Mouse (Mus musculus): ENCODE measurements around the gene Fbrs. TPM values are rescaled to one million over a fixed set of nuclear protein-coding genes. Genes with fewer than 3 reads are reported as not detected.
"Not testable (repeated sequence)": the region's sequence is repeated elsewhere in the genome, so short reads cannot be mapped to it uniquely, and the experiment has no call there.

The Fbrs gene
- polyA plus RNA-seq, 1 experiment = 98.7 TPM

GRCm38 (mm10) chr7:127465191-127465590 is 13.8 kb upstream of the Fbrs start:
- no peak overlapping the region for H3K4me3 ChIP-seq (replicated peaks; ENCODE audit: control insufficient read depth, low read depth, low read length)
- no peak overlapping the region for H3K27ac ChIP-seq (ENCODE audit: control insufficient read depth, insufficient read depth, low read depth, low read length, poor library complexity)
- WGBS = 87% methylated on average over 3 of the region's 3 CpGs
- no peaks in the 10 kb centered on the region; the same call in 1 of the 2 replicates for H3K4me1 ChIP-seq (ENCODE audit: control insufficient read depth, insufficient read depth, low read length)
- no peak for TF ChIP-seq CTCF (IDR thresholded peaks at IDR 0.05; ENCODE audit: control insufficient read depth, insufficient read depth, low read length)
- no peak for TF ChIP-seq POLR2A (IDR thresholded peaks at IDR 0.05; ENCODE audit: borderline replicate concordance, control insufficient read depth, low read depth, low read length)

- H3K4me1 ChIP-seq (ENCODE audit: control insufficient read depth, insufficient read depth, low read length); H3K27ac ChIP-seq (ENCODE audit: control insufficient read depth, insufficient read depth, low read depth, low read length, poor library complexity); H3K4me3 ChIP-seq (replicated peaks; ENCODE audit: control insufficient read depth, low read depth, low read length): not testable (repeated sequence)
- 83% methylated on average over 2 of the region's 2 CpGs for WGBS
Measured at GRCm38 (mm10) chr7:127465670-127466069, 13.3 kb upstream of the Fbrs start.

GRCm38 (mm10) chr7:127466606-127467005 is 12.4 kb upstream of the Fbrs start:
- no peak overlapping the region for H3K4me3 ChIP-seq (replicated peaks; ENCODE audit: control insufficient read depth, low read depth, low read length)
- WGBS = 88% methylated on average over 4 of the region's 4 CpGs
- no peaks in the 10 kb centered on the region; the same call in 1 of the 2 replicates for H3K4me1 ChIP-seq (ENCODE audit: control insufficient read depth, insufficient read depth, low read length)
- H3K27ac ChIP-seq (ENCODE audit: control insufficient read depth, insufficient read depth, low read depth, low read length, poor library complexity) = no peak overlapping the region
- no peak for TF ChIP-seq POLR2A (IDR thresholded peaks at IDR 0.05; ENCODE audit: borderline replicate concordance, control insufficient read depth, low read depth, low read length)
- TF ChIP-seq CTCF (IDR thresholded peaks at IDR 0.05; ENCODE audit: control insufficient read depth, insufficient read depth, low read length) = no peak

- no peak for TF ChIP-seq CTCF (IDR thresholded peaks at IDR 0.05; ENCODE audit: control insufficient read depth, insufficient read depth, low read length)
- H3K27ac ChIP-seq (ENCODE audit: control insufficient read depth, insufficient read depth, low read depth, low read length, poor library complexity) = peak overlapping the region; percentile 96
- peak overlapping the region; percentile 95 for H3K4me3 ChIP-seq (replicated peaks; ENCODE audit: control insufficient read depth, low read depth, low read length)
- H3K4me1 ChIP-seq (ENCODE audit: control insufficient read depth, insufficient read depth, low read length) = no peaks in the 10 kb centered on the region; the same call in 1 of the 2 replicates
- WGBS = 10% methylated on average over 10 of the region's 10 CpGs
Measured at GRCm38 (mm10) chr7:127470011-127470715, 8.8 kb upstream of the Fbrs start.

GRCm38 (mm10) chr7:127470743-127471645 is 8.0 kb upstream of the Fbrs start:
- Histone ChIP-seq H3K4me1 (ENCODE audit: control insufficient read depth, insufficient read depth, low read length) (no peaks in the 10 kb centered on the region; the same call in 1 of the 2 replicates), H3K27ac (ENCODE audit: control insufficient read depth, insufficient read depth, low read depth, low read length, poor library complexity) (peak overlapping the region; percentile 96), H3K4me3 (replicated peaks; ENCODE audit: control insufficient read depth, low read depth, low read length) (peak overlapping the region; percentile 95)
- under 1% methylated on average over 46 of the region's 46 CpGs for WGBS
- TF ChIP-seq POLR2A (IDR thresholded peaks at IDR 0.05; ENCODE audit: borderline replicate concordance, control insufficient read depth, low read depth, low read length) = 0 out of 2 replicates have a peak, but pooled peaks have one; percentile 40
- no peak for TF ChIP-seq CTCF (IDR thresholded peaks at IDR 0.05; ENCODE audit: control insufficient read depth, insufficient read depth, low read length)

- Histone ChIP-seq H3K4me3 (replicated peaks; ENCODE audit: control insufficient read depth, low read depth, low read length) (peak overlapping the region; percentile 95), H3K4me1 (ENCODE audit: control insufficient read depth, insufficient read depth, low read length) (no peaks in the 10 kb centered on the region; the same call in 1 of the 2 replicates), H3K27ac (ENCODE audit: control insufficient read depth, insufficient read depth, low read depth, low read length, poor library complexity) (peak overlapping the region; percentile 96)
- under 1% methylated on average over 25 of the region's 25 CpGs for WGBS
- TF ChIP-seq CTCF (IDR thresholded peaks at IDR 0.05; ENCODE audit: control insufficient read depth, insufficient read depth, low read length) (no peak), POLR2A (IDR thresholded peaks at IDR 0.05; ENCODE audit: borderline replicate concordance, control insufficient read depth, low read depth, low read length) (no peak)
Measured at GRCm38 (mm10) chr7:127471646-127472010, 7.4 kb upstream of the Fbrs start.

GRCm38 (mm10) chr7:127472060-127472459 is 6.9 kb upstream of the Fbrs start:
- no peak for TF ChIP-seq POLR2A (IDR thresholded peaks at IDR 0.05; ENCODE audit: borderline replicate concordance, control insufficient read depth, low read depth, low read length)
- TF ChIP-seq CTCF (IDR thresholded peaks at IDR 0.05; ENCODE audit: control insufficient read depth, insufficient read depth, low read length) = no peak
- Histone ChIP-seq H3K4me3 (replicated peaks; ENCODE audit: control insufficient read depth, low read depth, low read length) (peak overlapping the region; percentile 95), H3K4me1 (ENCODE audit: control insufficient read depth, insufficient read depth, low read length) (no peaks in the 10 kb centered on the region; the same call in 1 of the 2 replicates), H3K27ac (ENCODE audit: control insufficient read depth, insufficient read depth, low read depth, low read length, poor library complexity) (peak overlapping the region; percentile 96)
- WGBS = 6% methylated on average over 7 of the region's 7 CpGs

GRCm38 (mm10) chr7:127473705-127474104 is 5.3 kb upstream of the Fbrs start:
- no peak overlapping the region for H3K4me3 ChIP-seq (replicated peaks; ENCODE audit: control insufficient read depth, low read depth, low read length)
- no peak overlapping the region for H3K27ac ChIP-seq (ENCODE audit: control insufficient read depth, insufficient read depth, low read depth, low read length, poor library complexity)
- TF ChIP-seq CTCF (IDR thresholded peaks at IDR 0.05; ENCODE audit: control insufficient read depth, insufficient read depth, low read length) (no peak), POLR2A (IDR thresholded peaks at IDR 0.05; ENCODE audit: borderline replicate concordance, control insufficient read depth, low read depth, low read length) (no peak)
- WGBS = 89% methylated on average over 5 of the region's 5 CpGs
- no peaks in the 10 kb centered on the region; the same call in 1 of the 2 replicates for H3K4me1 ChIP-seq (ENCODE audit: control insufficient read depth, insufficient read depth, low read length)
